Mouse (Mus musculus) forebrain, embryonic 13.5 days (tissue): ENCODE data around the gene Poglut1. TPM values are rescaled to one million over a fixed set of nuclear protein-coding genes. Genes with fewer than 3 reads are reported as not detected.

ENCODE experiments used
- ATAC-seq: fragments of 200-750 bp; cut with Nextera tagmentation; 2 replicates; pipeline ENCODE4 v1.8.0; 2017
- H3K27ac ChIP-seq: fragments of 300-500 bp; sonication (generic); 2 replicates; pipeline ENCODE4 v1.5.1; 2015; ENCODE audit warnings: inconsistent platforms, mild to moderate bottlenecking, moderate library complexity
- H3K27me3 ChIP-seq: fragments of 300-500 bp; sonication (generic); 2 replicates; pipeline ENCODE4 v1.6.1; 2015; ENCODE audit warnings: mild to moderate bottlenecking, inconsistent platforms
- H3K36me3 ChIP-seq: fragments of 300-500 bp; sonication (generic); 2 replicates; pipeline ENCODE4 v1.6.1; 2015; ENCODE audit warnings: mild to moderate bottlenecking, inconsistent platforms; ENCODE audit not compliant: poor library complexity, severe bottlenecking
- H3K4me1 ChIP-seq: fragments of 300-500 bp; sonication (generic); 2 replicates; pipeline ENCODE4 v1.6.1; 2015; ENCODE audit warnings: inconsistent platforms
- H3K4me2 ChIP-seq: fragments of 300-500 bp; sonication (generic); 2 replicates; pipeline ENCODE4 v1.6.1; 2015; ENCODE audit warnings: inconsistent platforms, mild to moderate bottlenecking, moderate library complexity
- H3K4me3 ChIP-seq: fragments of 300-500 bp; sonication (generic); 2 replicates; pipeline ENCODE4 v1.5.1; 2015; ENCODE audit warnings: mild to moderate bottlenecking, inconsistent platforms
- H3K9ac ChIP-seq: fragments of 300-500 bp; sonication (generic); 2 replicates; pipeline ENCODE4 v1.6.1; 2015; ENCODE audit warnings: mild to moderate bottlenecking, inconsistent platforms
- H3K9me3 ChIP-seq: fragments of 300-500 bp; sonication (generic); replicated peaks from 2 replicates; pipeline ENCODE4 v1.6.1; 2016; ENCODE audit warnings: inconsistent platforms
- WGBS: fragments of 180-500 bp; shearing (Covaris S2); methylation state at CpG from one replicate; pipeline ENCODE4 v1.1.7; 2015; 5-methylcytosine and 5-hydroxymethylcytosine counted together
- polyA plus RNA-seq: library from polyadenylated mRNA; unstranded; fragments of >200 nt; fragmentation: Nextera tagmentation; extraction: Ambion mirVana; gene quantifications from 2 replicates; pipeline ENCODE4 v1.2.1, GENCODE M21; 2015

Gene Poglut1
- polyA plus RNA-seq, 1 experiment from 2014 or later, result 63.0 TPM

DNA sequence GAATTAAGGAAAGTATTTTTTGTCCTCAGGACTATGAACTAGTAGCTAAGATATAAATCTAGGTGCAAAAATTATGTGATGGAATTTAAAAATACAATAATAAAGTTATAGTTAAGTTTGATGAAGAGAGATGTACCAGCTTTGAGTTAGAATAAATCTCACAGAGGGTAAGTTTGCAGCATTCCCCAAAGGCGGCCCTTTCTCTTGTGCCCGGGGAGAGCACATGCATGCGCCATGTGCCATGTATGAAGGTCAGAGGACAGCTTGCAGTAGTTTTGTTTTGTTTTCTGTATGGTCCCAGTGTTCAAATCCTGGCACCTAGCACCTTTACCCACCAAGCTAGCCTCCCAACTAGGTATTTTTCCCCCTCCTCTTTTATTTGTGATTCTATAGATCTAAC lies 21.4 kb upstream of the Poglut1 start:
- no peaks in the 10 kb centered on the region for H3K4me1 ChIP-seq
- no peak overlapping the region for H3K4me3 ChIP-seq
- H3K4me2 ChIP-seq, result no peak overlapping the region
- H3K36me3 ChIP-seq, result peaks cover 66% of the 10 kb centered on the region
- H3K9ac ChIP-seq, result no peak overlapping the region
- H3K27me3 ChIP-seq, result no peaks in the 10 kb centered on the region
- no peak for ATAC-seq
- H3K27ac ChIP-seq, result no peak overlapping the region
- no peaks in the 10 kb centered on the region for H3K9me3 ChIP-seq
- 97% methylated on average over 3 of the region's 3 CpGs for WGBS

DNA sequence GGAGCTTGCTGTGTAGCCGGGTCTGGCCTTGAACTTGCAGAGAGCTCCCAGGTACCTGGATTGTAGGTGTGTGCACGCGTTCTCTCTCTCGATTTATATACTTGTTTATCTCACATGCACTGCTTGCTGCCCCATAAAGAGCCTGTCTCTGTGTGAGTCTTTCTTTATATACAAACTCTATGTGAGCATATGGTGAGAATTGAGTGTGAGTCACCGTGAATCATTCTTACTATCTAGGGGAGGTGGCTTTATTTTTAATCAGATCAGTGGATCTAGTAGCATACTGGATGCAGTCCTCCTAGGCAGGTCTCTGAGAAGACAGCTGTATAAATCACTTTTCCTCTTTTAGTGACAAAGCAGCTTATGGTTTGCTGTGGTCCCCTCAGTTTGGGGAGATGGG lies 18.1 kb upstream of the Poglut1 start:
- Histone ChIP-seq H3K4me1 (peaks cover 10% of the 10 kb centered on the region), H3K4me3 (no peak overlapping the region), H3K4me2 (no peak overlapping the region), H3K36me3 (peaks cover 60% of the 10 kb centered on the region), H3K9me3 (no peaks in the 10 kb centered on the region), H3K27me3 (no peaks in the 10 kb centered on the region), H3K9ac (no peak overlapping the region), H3K27ac (no peak overlapping the region)
- WGBS, result 97% methylated on average over 5 of the region's 5 CpGs
- no peak for ATAC-seq

DNA sequence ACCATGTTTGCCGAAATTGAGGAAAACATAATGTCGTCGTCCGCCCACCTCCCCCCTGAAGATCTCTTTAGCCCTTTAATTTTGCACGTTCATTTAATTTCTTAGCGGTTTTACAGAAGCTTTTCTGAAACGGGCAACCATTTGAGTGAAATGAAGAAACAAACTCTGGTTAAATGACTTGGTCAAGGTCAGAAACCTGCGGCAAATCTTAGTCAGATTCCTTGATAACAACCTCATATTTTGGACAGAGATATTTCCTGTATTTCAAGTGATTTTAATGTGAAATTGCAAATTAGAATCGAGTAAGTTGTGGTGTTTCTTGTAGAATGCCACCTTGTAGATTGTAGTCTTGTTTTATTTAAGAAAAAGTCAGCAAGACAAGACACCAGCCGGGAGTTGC lies 13.5 kb upstream of the Poglut1 start:
- 42% methylated on average over 10 of the region's 10 CpGs for WGBS
- Histone ChIP-seq H3K36me3 (peaks cover 29% of the 10 kb centered on the region), H3K4me2 (peak overlapping the region; percentile 79), H3K4me1 (peaks cover 10% of the 10 kb centered on the region), H3K9me3 (no peaks in the 10 kb centered on the region), H3K4me3 (peak overlapping the region; percentile 88), H3K27ac (no peak overlapping the region), H3K27me3 (peaks cover 13% of the 10 kb centered on the region), H3K9ac (peak overlapping the region; percentile 89)
- no peak for ATAC-seq

DNA sequence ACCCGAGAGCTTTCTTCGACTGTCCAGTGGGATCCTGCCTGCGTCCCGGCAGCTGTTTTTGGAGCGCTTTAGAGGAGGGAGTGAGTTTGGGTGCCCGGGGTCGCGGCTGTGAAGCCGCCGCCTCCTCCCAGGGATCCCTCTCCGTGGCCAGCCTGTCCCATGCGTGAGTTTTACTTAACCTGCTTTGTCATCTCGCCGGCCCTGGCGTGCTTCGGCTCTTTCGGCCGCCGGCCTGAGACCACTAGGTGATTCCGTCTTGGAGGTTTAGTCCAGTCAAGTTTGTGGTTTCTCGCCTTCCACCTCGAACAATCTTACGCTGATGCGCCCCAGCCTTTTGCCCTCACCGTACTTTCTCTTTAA lies 12.9 kb upstream of the Poglut1 start:
- H3K9ac ChIP-seq, result peak overlapping the region; percentile 89
- H3K4me1 ChIP-seq, result peaks cover 10% of the 10 kb centered on the region
- peaks cover 23% of the 10 kb centered on the region for H3K36me3 ChIP-seq
- WGBS, result under 1% methylated on average over 25 of the region's 25 CpGs
- peaks cover 16% of the 10 kb centered on the region for H3K27me3 ChIP-seq
- H3K27ac ChIP-seq, result 0 out of 2 replicates have a peak overlapping the region, but pooled peaks have one; percentile 33
- ATAC-seq, result peak; percentile 83; the same call in 1 of the 2 replicates
- peak overlapping the region; percentile 79 for H3K4me2 ChIP-seq
- peak overlapping the region; percentile 88 for H3K4me3 ChIP-seq
- H3K9me3 ChIP-seq, result no peaks in the 10 kb centered on the region

DNA sequence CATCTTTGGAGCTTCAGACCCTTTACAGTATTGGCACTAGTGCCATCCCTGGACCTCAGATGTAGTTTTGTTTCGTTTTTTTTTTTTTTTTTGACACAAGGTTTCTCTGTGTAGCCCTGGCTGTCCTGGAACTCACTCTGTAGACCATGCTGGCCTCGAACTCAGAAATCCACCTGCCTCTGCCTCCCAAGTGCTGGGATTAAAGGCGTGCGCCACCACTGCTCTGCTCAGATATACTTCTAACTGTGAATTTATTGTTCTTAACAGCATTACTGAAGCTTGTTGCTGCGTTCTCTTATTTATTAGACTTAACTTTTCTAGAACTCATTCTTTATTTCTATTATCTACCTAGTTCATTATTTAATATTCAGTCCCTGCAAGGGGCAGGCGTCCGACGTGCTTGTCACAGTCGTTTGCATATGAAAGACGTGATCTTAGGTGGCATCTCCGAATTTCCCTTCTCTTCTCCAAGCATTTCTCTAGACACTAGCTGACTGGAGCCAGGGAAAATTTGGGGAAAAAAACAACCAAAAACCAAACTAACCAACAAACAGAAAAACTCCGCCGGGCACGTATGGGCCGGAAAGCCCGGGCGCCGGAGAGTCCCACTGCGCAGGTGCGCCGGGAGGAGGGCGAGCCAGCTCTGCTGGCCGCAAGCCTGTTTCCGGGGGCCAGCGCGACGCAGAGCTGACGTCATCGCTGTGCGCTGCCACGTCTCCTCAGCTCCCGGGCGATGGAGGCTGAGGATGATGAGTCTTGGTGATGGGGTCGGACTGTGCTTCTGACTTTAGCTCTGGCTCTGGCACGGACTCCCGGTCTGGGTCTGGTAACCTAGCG lies 12.3 kb upstream of the Poglut1 start:
- Histone ChIP-seq H3K27ac (peak overlapping the region; percentile 54; the same call in 1 of the 2 replicates), H3K36me3 (peaks cover 19% of the 10 kb centered on the region), H3K9me3 (no peaks in the 10 kb centered on the region), H3K27me3 (peaks cover 16% of the 10 kb centered on the region), H3K9ac (peak overlapping the region; percentile 89), H3K4me3 (peak overlapping the region; percentile 88), H3K4me1 (peaks cover 10% of the 10 kb centered on the region), H3K4me2 (peak overlapping the region; percentile 79)
- WGBS, result 8% methylated on average over 37 of the region's 37 CpGs
- peak; percentile 98 for ATAC-seq

DNA sequence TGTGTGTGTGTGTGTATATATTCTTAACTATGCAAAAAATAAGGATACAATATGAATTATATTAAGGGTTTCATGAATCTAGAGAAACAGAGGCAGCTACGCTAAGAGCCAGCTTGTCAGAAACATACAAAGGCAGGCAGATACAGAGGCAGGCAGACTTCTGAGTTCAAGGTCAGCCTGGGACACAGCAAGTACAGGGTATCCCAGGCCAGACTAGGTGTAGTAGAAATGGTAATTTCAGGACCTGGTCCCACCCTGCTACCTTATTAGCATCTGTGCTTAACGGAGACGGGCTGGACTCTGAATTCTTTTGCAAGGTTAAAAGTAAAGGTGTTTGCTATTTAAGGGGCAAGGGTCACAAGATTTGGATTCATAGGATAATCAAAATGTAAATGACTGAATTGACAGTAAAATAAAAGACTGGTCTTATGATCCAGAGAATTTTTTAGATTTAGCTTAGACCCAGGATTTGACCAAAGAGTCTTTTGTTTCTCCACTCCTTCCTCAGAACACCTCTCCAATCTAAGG lies 8.2 kb upstream of the Poglut1 start, which contains the start of gene Tmem39a:
Gene Tmem39a, plus strand, starts transcription at position 478 of the 528 bp plus-strand sequence.
- H3K9ac ChIP-seq, result no peak within 1 kb of the TSS
- H3K4me1 ChIP-seq, result peaks cover 1% of the 10 kb centered on the region; the same call in 1 of the 2 replicates
- no peak for ATAC-seq
- no peaks in the 10 kb centered on the region for H3K9me3 ChIP-seq
- no peak within 1 kb of the TSS for H3K4me3 ChIP-seq
- no peak within 1 kb of the TSS for H3K27ac ChIP-seq
- H3K4me2 ChIP-seq, result no peak within 1 kb of the TSS
- H3K36me3 ChIP-seq, result no peaks in the 10 kb centered on the region
- WGBS, result 89% methylated on average over 3 of the region's 3 CpGs
- H3K27me3 ChIP-seq, result peaks cover 41% of the 10 kb centered on the region

DNA sequence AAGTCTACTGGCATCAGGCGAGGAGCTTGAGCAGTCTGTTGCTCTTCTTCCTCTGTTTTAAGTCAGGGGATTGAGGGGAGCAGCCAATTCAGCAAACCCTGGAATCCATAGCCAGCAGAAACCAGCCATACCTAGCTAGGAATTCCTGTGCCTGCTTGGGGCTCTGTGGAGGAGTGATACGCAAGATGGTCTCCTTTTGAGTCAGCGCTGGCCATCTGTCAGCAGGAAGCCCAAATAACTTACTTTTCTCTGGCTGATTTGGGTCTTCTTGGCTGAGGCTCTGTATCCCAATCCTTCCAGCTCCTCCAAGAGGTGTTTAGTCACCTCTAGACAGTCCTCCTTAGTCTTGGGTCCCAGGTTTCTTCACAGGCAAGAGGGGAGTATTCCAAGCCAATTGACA lies 5.9 kb upstream of the Poglut1 start:
- H3K4me3 ChIP-seq, result no peak overlapping the region
- H3K9ac ChIP-seq, result no peak overlapping the region
- no peak for ATAC-seq
- H3K36me3 ChIP-seq, result no peaks in the 10 kb centered on the region
- 78% methylated on average over 3 of the region's 3 CpGs for WGBS
- no peaks in the 10 kb centered on the region for H3K9me3 ChIP-seq
- peaks cover 58% of the 10 kb centered on the region for H3K27me3 ChIP-seq
- H3K4me1 ChIP-seq, result no peaks in the 10 kb centered on the region
- H3K4me2 ChIP-seq, result no peak overlapping the region
- no peak overlapping the region for H3K27ac ChIP-seq

DNA sequence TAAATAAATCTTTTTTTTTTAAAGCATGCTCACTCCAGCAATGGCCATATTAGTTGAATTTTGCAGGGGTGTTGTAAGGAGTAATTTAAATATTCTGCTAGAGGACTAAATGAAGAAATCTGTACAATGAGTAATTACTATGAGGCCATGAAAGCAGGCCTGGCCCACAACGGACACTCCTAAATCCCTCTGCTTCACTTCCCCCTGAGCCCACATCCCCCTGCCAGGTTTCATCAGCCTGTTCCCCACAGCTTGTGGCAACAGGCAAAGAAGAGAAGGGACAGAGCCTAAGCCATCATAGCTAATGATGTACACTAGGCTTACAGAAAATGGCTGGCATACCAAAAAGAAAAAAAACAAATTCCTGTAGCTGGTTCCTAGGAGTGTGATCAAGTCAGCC lies 2.1 kb downstream of the Poglut1 start:
- Histone ChIP-seq H3K9me3 (no peaks in the 10 kb centered on the region), H3K4me3 (no peak overlapping the region), H3K27me3 (peaks cover 14% of the 10 kb centered on the region), H3K4me1 (peaks cover 18% of the 10 kb centered on the region), H3K27ac (no peak overlapping the region), H3K36me3 (peaks cover 51% of the 10 kb centered on the region), H3K4me2 (peak overlapping the region; percentile 75), H3K9ac (no peak overlapping the region)
- no peak for ATAC-seq
- 96% methylated on average over 1 of the region's 1 CpGs for WGBS

DNA sequence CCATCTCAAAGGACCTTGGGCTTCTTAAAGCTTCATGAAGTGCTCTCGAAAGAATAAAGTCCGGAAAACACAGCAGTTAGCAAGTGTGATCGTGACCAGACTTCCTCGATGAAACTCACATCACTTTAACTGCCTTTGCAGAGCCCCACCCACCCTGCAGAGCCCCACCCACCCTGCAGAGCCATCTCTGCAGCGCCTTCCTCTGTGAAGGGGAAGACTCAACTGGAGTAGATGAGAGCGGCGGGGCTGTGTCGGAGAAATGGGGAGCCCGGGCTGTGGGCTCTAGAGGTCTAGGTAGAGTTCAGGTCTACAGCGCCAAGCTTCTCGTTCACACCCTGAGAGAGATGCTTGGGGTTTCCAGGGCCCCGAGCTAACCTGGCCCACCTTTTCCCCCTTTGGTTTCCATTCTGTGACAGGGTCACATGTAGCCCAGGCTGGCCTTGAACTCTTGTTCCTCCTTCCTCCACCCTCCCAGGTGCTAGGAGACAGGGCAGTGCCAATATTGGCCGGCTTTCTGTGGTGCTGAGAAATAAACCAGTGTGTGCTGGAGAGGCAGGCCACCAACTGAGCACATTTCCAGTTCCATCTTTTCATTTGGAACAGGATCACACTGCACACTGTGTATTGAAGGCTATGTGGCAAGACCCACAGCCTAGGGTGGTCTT lies 11.2 kb downstream of the Poglut1 start:
- H3K4me1 ChIP-seq, result no peaks in the 10 kb centered on the region
- H3K9ac ChIP-seq, result no peak overlapping the region
- H3K9me3 ChIP-seq, result no peaks in the 10 kb centered on the region
- 94% methylated on average over 13 of the region's 13 CpGs for WGBS
- no peak overlapping the region for H3K27ac ChIP-seq
- no peak overlapping the region for H3K4me3 ChIP-seq
- no peak for ATAC-seq
- H3K4me2 ChIP-seq, result no peak overlapping the region
- no peaks in the 10 kb centered on the region for H3K27me3 ChIP-seq
- peaks cover 97% of the 10 kb centered on the region for H3K36me3 ChIP-seq

DNA sequence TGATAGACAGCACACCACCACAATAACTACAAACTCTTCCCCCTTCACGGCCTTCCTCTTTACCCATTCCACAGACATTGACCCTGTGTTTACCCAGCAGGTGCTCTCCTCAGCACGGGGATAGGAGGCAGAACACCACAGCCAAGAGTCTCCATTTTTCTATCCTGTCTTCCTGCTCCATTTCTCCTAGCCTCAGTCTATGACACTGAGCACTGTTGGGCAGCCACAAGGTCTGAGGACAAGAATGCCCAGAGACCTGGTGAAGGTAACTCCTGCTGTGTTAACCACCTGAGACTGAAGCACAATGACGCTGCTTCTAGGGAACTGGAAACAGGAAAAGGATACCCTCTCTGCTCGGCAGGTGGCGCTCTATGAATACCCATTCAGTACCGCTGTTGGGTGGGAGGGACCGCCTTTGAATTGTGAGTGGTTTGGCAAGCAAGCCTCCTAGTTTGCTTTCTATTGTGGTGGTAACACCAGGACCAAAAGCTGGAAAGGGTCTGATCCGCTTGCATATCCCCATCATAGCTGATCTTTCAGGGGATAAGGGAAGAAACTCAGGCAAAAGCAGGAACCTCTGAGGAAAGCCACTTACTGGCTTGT lies 13.4 kb downstream of the Poglut1 start:
- peak; percentile 61; the same call in 1 of the 2 replicates for ATAC-seq
- H3K27ac ChIP-seq, result no peak overlapping the region
- no peak overlapping the region for H3K4me2 ChIP-seq
- H3K9me3 ChIP-seq, result no peaks in the 10 kb centered on the region
- no peak overlapping the region for H3K4me3 ChIP-seq
- H3K4me1 ChIP-seq, result no peaks in the 10 kb centered on the region
- H3K9ac ChIP-seq, result no peak overlapping the region
- H3K27me3 ChIP-seq, result no peaks in the 10 kb centered on the region
- H3K36me3 ChIP-seq, result peaks cover 97% of the 10 kb centered on the region
- WGBS, result 43% methylated on average over 8 of the region's 8 CpGs

DNA sequence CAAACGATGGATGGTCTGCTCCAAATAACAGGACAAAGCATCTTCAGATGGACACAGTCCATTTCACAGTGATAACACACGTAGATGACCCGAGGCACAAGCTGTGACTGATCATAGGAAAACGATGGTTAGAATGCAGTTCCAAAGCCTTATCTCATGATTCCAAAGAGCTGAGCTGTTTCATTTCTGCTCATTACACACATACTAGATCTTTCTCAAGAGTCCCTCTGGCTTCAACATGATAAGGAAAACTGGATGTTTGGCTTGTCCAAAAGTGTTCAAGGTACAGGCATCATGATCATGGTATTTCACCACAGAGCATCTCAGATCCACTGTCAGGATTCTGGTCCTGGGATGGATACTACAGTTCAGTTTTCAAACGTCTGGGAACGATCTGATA lies 23.8 kb downstream of the Poglut1 start:
- no peak overlapping the region for H3K9ac ChIP-seq
- no peak for ATAC-seq
- H3K27ac ChIP-seq, result no peak overlapping the region
- H3K4me2 ChIP-seq, result no peak overlapping the region
- no peak overlapping the region for H3K4me3 ChIP-seq
- H3K27me3 ChIP-seq, result no peaks in the 10 kb centered on the region
- WGBS, result 95% methylated on average over 6 of the region's 6 CpGs
- H3K36me3 ChIP-seq, result peaks cover 68% of the 10 kb centered on the region
- no peaks in the 10 kb centered on the region for H3K9me3 ChIP-seq
- peaks cover 14% of the 10 kb centered on the region for H3K4me1 ChIP-seq
